Mouse (Mus musculus) kidney, postnatal 0 days (tissue): ENCODE results near the gene Gucy1a1. TPM values are rescaled to one million over a fixed set of nuclear protein-coding genes. Genes with fewer than 3 reads are reported as not detected.
"Not testable (repeated sequence)": the region's sequence is repeated elsewhere in the genome, so short reads cannot be mapped to it uniquely, and the experiment has no call there.

Source experiments
- ATAC-seq: fragments of 200-750 bp; cut with Nextera tagmentation; replicated peaks from 2 replicates; pipeline ENCODE4 v1.8.0; 2017; ENCODE audit warnings: low read depth, moderate number of reproducible peaks, moderate TSS enrichment, moderate library complexity; ENCODE audit not compliant: low FRiP score
- DNase-seq: peaks from one replicate; pipeline ENCODE4 v3.0.0-alpha.2; 2016; ENCODE audit warnings: low spot score
- H3K27ac ChIP-seq: fragments of 300-500 bp; sonication (generic); 2 replicates; pipeline ENCODE4 v1.5.1; 2014; ENCODE audit warnings: mild to moderate bottlenecking
- H3K27me3 ChIP-seq: fragments of 300-500 bp; sonication (generic); 2 replicates; pipeline ENCODE4 v1.6.1; 2014; ENCODE audit warnings: low read length, mixed read lengths; ENCODE audit not compliant: insufficient read depth
- H3K36me3 ChIP-seq: fragments of 300-500 bp; sonication (generic); 2 replicates; pipeline ENCODE4 v1.6.1; 2014; ENCODE audit warnings: low read length, mixed read lengths; ENCODE audit not compliant: insufficient read depth
- H3K4me1 ChIP-seq: fragments of 300-500 bp; sonication (generic); replicated peaks from 2 replicates; pipeline ENCODE4 v1.6.1; 2014; ENCODE audit warnings: antibody characterized with exemption, low read length, mixed read lengths; ENCODE audit not compliant: insufficient read depth
- H3K4me2 ChIP-seq: fragments of 300-500 bp; sonication (generic); 2 replicates; pipeline ENCODE4 v1.6.1; 2014; ENCODE audit warnings: mild to moderate bottlenecking, low read length, moderate library complexity, mixed read lengths
- H3K4me3 ChIP-seq: fragments of 300-500 bp; sonication (generic); replicated peaks from 2 replicates; pipeline ENCODE4 v1.5.1; 2014; ENCODE audit warnings: low read depth, low read length
- H3K9ac ChIP-seq: fragments of 300-500 bp; sonication (generic); 2 replicates; pipeline ENCODE4 v1.6.1; 2014; ENCODE audit warnings: low read depth, low read length
- H3K9me3 ChIP-seq: fragments of 300-500 bp; sonication (generic); replicated peaks from 2 replicates; pipeline ENCODE4 v1.6.1; 2016; ENCODE audit warnings: low read length, inconsistent platforms, mixed read lengths
- CTCF ChIP-seq: IDR thresholded peaks from 2 replicates; pipeline ENCODE4 v1.5.1; 2016; ENCODE audit warnings: antibody characterized with exemption, low read depth, mild to moderate bottlenecking, moderate library complexity
- WGBS: fragments of 180-500 bp; shearing (Covaris S2); extraction: QIAGEN DNeasy Blood & Tissue Kit; methylation state at CpG from one replicate; pipeline ENCODE4 v1.1.7; 2014; 5-methylcytosine and 5-hydroxymethylcytosine counted together
- polyA plus RNA-seq: library from polyadenylated mRNA; unstranded; fragments of >200 nt; fragmentation: Nextera tagmentation; extraction: Ambion mirVana; gene quantifications from 2 replicates; pipeline ENCODE4 v1.2.1, GENCODE M21; 2015

Gucy1a1 gene
- polyA plus RNA-seq, 1 experiment from 2014 or later = 72.5 TPM

DNA sequence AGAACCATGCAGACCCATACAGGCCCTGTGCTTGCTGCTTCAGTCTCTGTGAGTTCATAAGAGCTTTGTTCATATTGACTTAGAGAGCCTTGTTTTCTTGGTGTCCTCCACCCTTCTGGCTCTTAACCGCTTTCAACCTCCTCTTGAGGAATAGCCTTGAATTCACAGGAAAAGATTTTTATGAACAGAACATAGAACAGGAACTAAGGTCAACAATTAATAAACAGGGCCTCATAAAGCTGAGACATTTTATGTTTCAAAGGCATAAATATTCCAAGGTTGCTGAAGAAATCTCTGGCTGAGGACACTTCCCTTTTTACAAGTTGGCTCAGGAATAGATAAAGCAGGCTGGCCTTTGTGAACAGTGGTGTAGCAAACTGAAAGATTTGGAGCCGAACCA lies 21.5 kb upstream of the Gucy1a1 start:
- no peak overlapping the region for H3K4me2 ChIP-seq
- no peaks in the 10 kb centered on the region for H3K36me3 ChIP-seq
- WGBS = 42% methylated on average over 2 of the region's 2 CpGs
- no peak overlapping the region for H3K9ac ChIP-seq
- DNase-seq = peak; percentile 91
- no peak for ATAC-seq
- H3K4me1 ChIP-seq = 0 out of 2 replicates have a peak, but pooled peaks cover 3% of the 10 kb centered on the region
- no peaks in the 10 kb centered on the region for H3K9me3 ChIP-seq
- H3K4me3 ChIP-seq = no peak overlapping the region
- TF ChIP-seq CTCF = no peak
- H3K27ac ChIP-seq = peak overlapping the region; percentile 71; the same call in 1 of the 2 replicates
- H3K27me3 ChIP-seq = no peaks in the 10 kb centered on the region

DNA sequence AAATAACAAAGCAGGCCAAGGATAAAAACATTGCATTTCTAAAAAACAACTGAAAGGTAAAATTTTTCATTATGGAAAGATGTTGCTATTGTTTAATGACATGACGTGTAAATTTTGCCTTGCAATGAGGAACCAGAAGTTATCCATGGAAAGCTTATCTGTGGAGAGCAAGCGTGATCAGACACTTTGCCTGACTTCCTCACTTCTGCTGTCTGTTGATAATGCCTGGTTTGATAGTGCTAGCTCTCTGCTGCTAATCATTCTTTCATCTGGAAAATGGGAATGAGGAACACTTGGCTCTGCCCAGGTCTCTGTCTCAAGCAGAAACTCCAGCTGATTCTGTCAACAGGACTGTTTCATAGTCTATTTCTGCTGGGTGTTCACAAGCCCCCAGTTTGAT lies 20.3 kb upstream of the Gucy1a1 start:
- no peaks in the 10 kb centered on the region for H3K27me3 ChIP-seq
- ATAC-seq (no peak), DNase-seq (no peak)
- H3K4me3 ChIP-seq = no peak overlapping the region
- H3K4me2 ChIP-seq = no peak overlapping the region
- no peak overlapping the region for H3K9ac ChIP-seq
- no peak for TF ChIP-seq CTCF
- 88% methylated on average over 2 of the region's 2 CpGs for WGBS
- H3K36me3 ChIP-seq = no peaks in the 10 kb centered on the region
- 0 out of 2 replicates have a peak, but pooled peaks cover 3% of the 10 kb centered on the region for H3K4me1 ChIP-seq
- no peak overlapping the region for H3K27ac ChIP-seq
- H3K9me3 ChIP-seq = no peaks in the 10 kb centered on the region

DNA sequence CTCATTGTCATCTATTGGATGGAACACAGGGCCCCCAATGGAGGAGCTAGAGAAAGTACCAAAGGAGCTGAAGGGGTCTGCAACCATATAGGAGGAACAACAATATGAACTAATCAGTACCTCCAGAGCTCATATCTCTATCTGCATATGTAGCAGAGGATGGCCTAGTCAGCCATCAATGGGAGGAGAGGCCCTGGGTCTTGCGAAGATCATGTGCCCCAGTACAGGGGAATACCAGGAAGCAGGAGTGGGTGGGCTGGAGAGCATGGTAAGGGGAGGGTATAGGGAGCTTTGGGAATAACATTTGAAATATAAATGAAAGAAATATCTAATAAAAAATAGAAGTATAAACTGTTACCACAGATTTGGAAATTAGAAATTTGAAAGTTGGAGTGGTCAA lies 17.4 kb upstream of the Gucy1a1 start:
- not testable (repeated sequence) for H3K27ac ChIP-seq, H3K27me3 ChIP-seq, H3K4me2 ChIP-seq, H3K9me3 ChIP-seq, H3K4me1 ChIP-seq, ATAC-seq, H3K9ac ChIP-seq, DNase-seq, H3K36me3 ChIP-seq, H3K4me3 ChIP-seq
- 97% methylated on average over 1 of the region's 1 CpGs for WGBS

DNA sequence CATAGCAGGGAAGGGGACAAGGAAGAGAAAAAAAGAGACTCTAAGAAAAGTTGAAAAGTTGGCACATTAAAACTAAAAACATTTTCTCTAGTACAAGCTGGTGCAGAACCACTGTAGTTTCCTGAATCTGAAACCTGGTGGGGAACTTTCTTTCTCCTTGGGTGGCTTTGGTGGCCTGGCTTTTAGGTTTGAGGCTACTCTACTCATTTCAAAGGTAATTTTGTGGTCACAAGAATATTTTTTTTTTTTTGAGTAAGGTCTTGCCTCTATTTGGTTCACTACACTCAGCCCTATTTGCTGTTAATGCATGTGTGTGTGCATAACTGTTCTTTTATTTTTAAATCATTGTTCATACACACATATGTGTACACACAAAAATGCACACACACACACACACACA lies 389 bp upstream of the Gucy1a1 start:
- Histone ChIP-seq H3K4me2 (peak overlapping the region; percentile 67), H3K9me3 (no peaks in the 10 kb centered on the region), H3K4me1 (no peaks in the 10 kb centered on the region), H3K36me3 (no peaks in the 10 kb centered on the region), H3K27ac (no peak overlapping the region), H3K27me3 (no peaks in the 10 kb centered on the region), H3K4me3 (peak overlapping the region; percentile 66), H3K9ac (no peak overlapping the region)
- ATAC-seq (no peak), DNase-seq (no peak)
- TF ChIP-seq CTCF = no peak

DNA sequence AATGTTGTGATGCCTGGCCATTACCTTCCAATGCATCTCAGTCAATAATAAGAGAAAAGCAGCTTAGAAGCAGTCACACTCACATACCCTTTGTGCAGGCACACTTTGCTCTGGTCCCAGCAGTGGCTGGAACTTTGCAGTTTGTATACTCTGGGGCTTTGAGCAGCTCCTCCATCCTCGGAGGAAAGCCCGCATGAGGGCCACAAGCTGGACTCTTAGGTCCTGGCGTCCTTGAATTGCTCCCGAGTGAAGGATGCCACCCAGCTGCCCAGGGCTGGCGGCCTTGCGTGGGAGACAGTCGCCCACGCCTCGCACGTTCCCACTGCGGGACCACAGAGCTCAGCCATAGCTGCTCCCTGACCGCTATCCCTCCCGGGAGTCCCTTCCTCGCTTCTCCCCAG lies 864 bp downstream of the Gucy1a1 start:
- no peak for TF ChIP-seq CTCF
- Histone ChIP-seq H3K9me3 (no peaks in the 10 kb centered on the region), H3K27me3 (no peaks in the 10 kb centered on the region), H3K4me2 (peak overlapping the region; percentile 67), H3K4me1 (no peaks in the 10 kb centered on the region), H3K36me3 (no peaks in the 10 kb centered on the region), H3K4me3 (peak overlapping the region; percentile 66), H3K9ac (peak overlapping the region; percentile 79), H3K27ac (peak overlapping the region; percentile 82)
- no peak for DNase-seq
- ATAC-seq = peak; percentile 40; the same call in 1 of the 2 replicates
- 3% methylated on average over 14 of the region's 14 CpGs for WGBS

DNA sequence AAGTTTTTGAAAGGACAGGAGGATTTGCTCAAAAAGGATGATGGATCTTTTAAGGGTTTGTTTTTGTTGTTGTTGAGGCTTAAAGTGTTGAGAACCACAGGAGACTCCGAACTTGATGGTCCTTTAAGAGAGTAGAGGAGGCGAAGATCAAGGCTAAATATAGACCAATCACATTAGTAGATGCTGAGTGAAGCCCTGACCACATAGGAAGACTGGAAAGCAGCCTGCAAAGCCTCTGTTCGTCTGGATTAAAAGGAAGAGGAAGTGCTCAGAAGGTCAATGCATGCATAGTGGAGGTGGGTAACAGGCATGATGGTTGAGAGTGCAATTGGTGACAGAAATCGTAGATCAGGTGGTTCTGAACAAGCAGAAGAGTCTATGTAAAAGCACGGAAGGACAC lies 4.8 kb downstream of the Gucy1a1 start:
- WGBS = 55% methylated on average over 5 of the region's 5 CpGs
- Histone ChIP-seq H3K36me3 (no peaks in the 10 kb centered on the region), H3K4me1 (no peaks in the 10 kb centered on the region), H3K9me3 (no peaks in the 10 kb centered on the region), H3K4me3 (no peak overlapping the region), H3K4me2 (peak overlapping the region; percentile 41), H3K27me3 (no peaks in the 10 kb centered on the region), H3K9ac (no peak overlapping the region), H3K27ac (no peak overlapping the region)
- DNase-seq = peak; percentile 52
- TF ChIP-seq CTCF = no peak
- no peak for ATAC-seq

DNA sequence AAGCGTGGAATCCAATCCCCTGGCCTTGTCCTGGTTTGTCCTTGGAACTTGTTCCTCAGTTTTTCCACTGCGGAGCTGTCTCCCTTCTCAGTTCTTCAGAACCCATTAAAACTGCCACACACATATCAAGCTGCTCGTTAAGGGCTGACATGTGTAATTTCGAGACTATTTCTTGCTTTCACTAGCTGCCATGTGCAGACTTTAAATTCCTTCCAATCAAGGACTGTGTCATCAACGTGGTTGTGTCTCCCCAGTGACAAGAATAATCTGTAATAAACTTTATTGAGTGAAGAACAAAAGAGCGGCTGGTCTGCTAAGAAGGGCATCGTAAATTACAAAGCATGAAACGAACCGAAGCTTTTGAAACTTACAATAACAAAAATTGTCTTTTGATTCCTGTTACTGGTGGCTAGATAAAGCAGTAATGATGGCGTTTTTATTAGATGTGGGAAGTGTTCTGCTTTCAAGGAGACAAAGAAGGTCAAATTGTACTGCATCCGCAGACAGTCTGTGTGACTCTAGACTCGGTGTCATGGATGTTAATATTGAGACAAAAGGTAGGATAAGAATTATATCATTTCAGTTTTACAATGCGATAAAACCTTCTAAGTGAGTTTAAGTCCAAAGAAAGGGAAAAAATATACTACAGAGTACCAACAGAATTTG lies 7.5 kb downstream of the Gucy1a1 start:
- 21% methylated on average over 13 of the region's 13 CpGs for WGBS
- Histone ChIP-seq H3K4me2 (0 out of 2 replicates have a peak overlapping the region, but pooled peaks have one; percentile 28), H3K9ac (no peak overlapping the region), H3K9me3 (no peaks in the 10 kb centered on the region), H3K27ac (no peak overlapping the region), H3K4me3 (no peak overlapping the region), H3K36me3 (no peaks in the 10 kb centered on the region), H3K27me3 (no peaks in the 10 kb centered on the region), H3K4me1 (no peaks in the 10 kb centered on the region)
- DNase-seq = peak; percentile 87
- ATAC-seq = no peak; the same call in 1 of the 2 replicates
- no peak for TF ChIP-seq CTCF
